20 mouse cellular contexts compared by ENCODE assay signal in genomic region chr10:28723266-28723665, GRCm38 (mm10). TPM values are rescaled to one million over a fixed set of nuclear protein-coding genes. Genes with fewer than 3 reads are reported as not detected.
"Had no signal": no experiment of that assay in that cellular context is flagged by ENCODE, and none has a peak within 500 bp of the region (broad histone marks: within the 10 kb centered on the region; RNA-seq: fewer than 3 reads in every experiment).

No protein-coding gene starts in this region.

- DNase-seq: liver, postnatal 0 days; lung, adult 2 months; lung, postnatal 14 days; lung, postnatal 36 days; right cerebral cortex, postnatal 14 days; thymus, adult 2 months; thymus, postnatal 25 days; thymus, postnatal 4 days had no signal

- H3K9ac ChIP-seq: liver, postnatal 0 days; lung, embryonic 15.5 days; midbrain, embryonic 13.5 days; midbrain, embryonic 15.5 days; neural tube, embryonic 12.5 days; stomach, embryonic 15.5 days had no signal

- ATAC-seq: liver, postnatal 0 days; lung, postnatal 0 days; midbrain, embryonic 13.5 days; midbrain, embryonic 15.5 days had no signal

- H3K27ac ChIP-seq: lung, embryonic 15.5 days; macrophage; midbrain, embryonic 13.5 days; midbrain, embryonic 15.5 days; neural tube, embryonic 12.5 days; stomach, embryonic 15.5 days; stomach, postnatal 0 days had no signal

- H3K4me2 ChIP-seq: lung, embryonic 15.5 days; midbrain, embryonic 13.5 days; midbrain, embryonic 15.5 days; neural tube, embryonic 12.5 days; stomach, embryonic 15.5 days had no signal

- H3K27me3 ChIP-seq: lung, embryonic 15.5 days; megakaryocyte, embryonic 14.5 days; midbrain, embryonic 13.5 days; midbrain, embryonic 15.5 days; neural tube, embryonic 12.5 days; stomach, embryonic 15.5 days had no signal

- H3K4me3 ChIP-seq: lung, embryonic 15.5 days; megakaryocyte, embryonic 14.5 days; midbrain, embryonic 13.5 days; midbrain, embryonic 15.5 days; neural tube, embryonic 12.5 days; stomach, embryonic 15.5 days had no signal

- H3K9me3 ChIP-seq: lung, embryonic 15.5 days; megakaryocyte, embryonic 14.5 days; midbrain, embryonic 13.5 days; midbrain, embryonic 15.5 days; neural tube, embryonic 12.5 days; stomach, embryonic 15.5 days had no signal

- H3K4me1 ChIP-seq: midbrain, embryonic 13.5 days; midbrain, embryonic 15.5 days; neural tube, embryonic 12.5 days; stomach, embryonic 15.5 days had no signal

- H3K36me3 ChIP-seq: lung, embryonic 15.5 days; midbrain, embryonic 13.5 days; midbrain, embryonic 15.5 days; neural tube, embryonic 12.5 days; stomach, embryonic 15.5 days had no signal

RNA-seq across cellular contexts. Expression of gene Themis, which starts 55.1 kb away (rescaled TPM):
- polyA plus RNA-seq: liver, postnatal 0 days; macrophage; midbrain, embryonic 13.5 days; midbrain, postnatal 0 days; neural tube, embryonic 12.5 days; neural tube, embryonic 14.5 days; testis, adult 2 months had no signal
